Mouse (Mus musculus) testis, postnatal 14 days (tissue): Measurements from ENCODE around the gene Tmc2.

Experiments used
- DNase-seq: peaks from one replicate; pipeline ENCODE4 v3.0.0; 2021; ENCODE audit warnings: low spot score

Gene Tmc2

GRCm38 (mm10) chr2:130194894-130195293 is at the start of gene Tmc2:
Gene Tmc2 (plus strand): TSS chr2:130195194.
- no peak for DNase-seq

GRCm38 (mm10) chr2:130146089-130146668 is 48.8 kb upstream of the Tmc2 start:
- no peak for DNase-seq

- no peak for DNase-seq
Observed at GRCm38 (mm10) chr2:130155171-130155570, 39.8 kb upstream of the Tmc2 start.

- DNase-seq = no peak
Observed at GRCm38 (mm10) chr2:130155851-130156250, 39.1 kb upstream of the Tmc2 start.

- no peak for DNase-seq
Observed at GRCm38 (mm10) chr2:130157231-130158087, 37.5 kb upstream of the Tmc2 start.

- DNase-seq = no peak
Observed at GRCm38 (mm10) chr2:130158088-130158437, 36.9 kb upstream of the Tmc2 start.

- DNase-seq = no peak
Observed at GRCm38 (mm10) chr2:130162701-130163100, 32.3 kb upstream of the Tmc2 start.

- DNase-seq = no peak
Observed at GRCm38 (mm10) chr2:130166311-130167214, 28.4 kb upstream of the Tmc2 start.

- no peak for DNase-seq
Observed at GRCm38 (mm10) chr2:130167861-130168260, 27.1 kb upstream of the Tmc2 start.

- DNase-seq = no peak
Observed at GRCm38 (mm10) chr2:130171674-130172073, 23.3 kb upstream of the Tmc2 start.

- no peak for DNase-seq
Observed at GRCm38 (mm10) chr2:130176820-130177219, 18.2 kb upstream of the Tmc2 start.

- no peak for DNase-seq
Observed at GRCm38 (mm10) chr2:130178381-130178705, 16.7 kb upstream of the Tmc2 start.

- DNase-seq = peak; percentile 93
Observed at GRCm38 (mm10) chr2:130178706-130179506, 16.1 kb upstream of the Tmc2 start, which contains the start of gene Snrpb. Gene Snrpb (minus strand): TSS chr2:130179403.

GRCm38 (mm10) chr2:130179507-130180019 is 15.4 kb upstream of the Tmc2 start:
- no peak for DNase-seq

- no peak for DNase-seq
Observed at GRCm38 (mm10) chr2:130188391-130188790, 6.6 kb upstream of the Tmc2 start.

GRCm38 (mm10) chr2:130200961-130201360 is 6.0 kb downstream of the Tmc2 start:
- peak; percentile 58 for DNase-seq

- DNase-seq = no peak
Observed at GRCm38 (mm10) chr2:130207376-130207775, 12.4 kb downstream of the Tmc2 start.

- no peak for DNase-seq
Observed at GRCm38 (mm10) chr2:130207996-130208395, 13.0 kb downstream of the Tmc2 start.

GRCm38 (mm10) chr2:130209636-130210035 is 14.6 kb downstream of the Tmc2 start:
- DNase-seq = no peak

GRCm38 (mm10) chr2:130211581-130211980 is 16.6 kb downstream of the Tmc2 start:
- DNase-seq = no peak

GRCm38 (mm10) chr2:130246912-130247311 is 51.9 kb downstream of the Tmc2 start:
- DNase-seq = no peak

- DNase-seq = no peak
Observed at GRCm38 (mm10) chr2:130248226-130248625, 53.2 kb downstream of the Tmc2 start.
